Comparison of ENCODE assay signal across 11 mouse cellular contexts in genomic region chr11:97540604-97541003, GRCm38 (mm10). TPM values are rescaled to one million over a fixed set of nuclear protein-coding genes. Genes with fewer than 3 reads are reported as not detected.
DNase-seq lines count a peak whose midpoint lies in the region; TF ChIP-seq lines count a peak whose summit lies in the region.
"Had no signal": no experiment of that assay in that cellular context is flagged by ENCODE, and none has a peak within 500 bp of the region (broad histone marks: within the 10 kb centered on the region; RNA-seq: fewer than 3 reads in every experiment).

No protein-coding gene starts in this region.

- H3K27ac ChIP-seq in layer of hippocampus, adult 2 months = peak overlapping the region; percentile 88; the same call in 1 of the 2 replicates
- H3K27ac ChIP-seq in gastrocnemius, adult 2 months = no peak overlapping the region
- H3K27ac ChIP-seq: embryonic facial prominence, embryonic 13.5 days had no signal

- no peak overlapping the region for H3K4me3 ChIP-seq in layer of hippocampus, adult 2 months
- no peak overlapping the region for H3K4me3 ChIP-seq in gastrocnemius, adult 2 months
- H3K4me3 ChIP-seq: embryonic facial prominence, embryonic 13.5 days had no signal

- DNase-seq in layer of hippocampus, adult 2 months (ENCODE audit: low spot score in 2 of 2) = peak in 1 of 2 experiments; percentile 56
- DNase-seq in layer of hippocampus, adult 9-10 months (ENCODE audit: low spot score) = no peak
- DNase-seq in 416B (ENCODE audit: low read depth) = peak; percentile 32
- DNase-seq in Muller cell, postnatal 12 days (ENCODE audit: inconsistent ontology term) = peak; percentile 40
- DNase-seq in kidney, adult 9 months = peak; percentile 54
- no peak for DNase-seq in urinary bladder, postnatal 25 days (ENCODE audit: low spot score)
- no peak for DNase-seq in gastrocnemius, adult 2 months

- intact Hi-C loops in gastrocnemius, adult 2 months (cut with DNase I) = no loop called here

- TF ChIP-seq CTCF in layer of hippocampus, adult 2 months (conservative IDR thresholded peaks at IDR 0.05) = no peak
- no peak for TF ChIP-seq CTCF in gastrocnemius, adult 2 months (IDR thresholded peaks at IDR 0.05)

RNA-seq across cellular contexts. Expression of gene Srcin1, which starts 35.4 kb away (rescaled TPM):
- total RNA-seq in layer of hippocampus, adult 2 months (2021) = 100 to 1,000 TPM; 226 to 232 TPM
- total RNA-seq in gastrocnemius, adult 2 months (2021) = 1 to 10 TPM in 1 of 2 experiments, under 1 TPM in 1; 0.61 to 1.2 TPM
- total RNA-seq: granulocyte monocyte progenitor cell, adult 5-6 weeks had no signal

RNA-seq across cellular contexts. Expression of gene 4933428G20Rik, which starts 40.5 kb away (rescaled TPM):
- under 1 TPM in 1 of 2 experiments, not detected in 1; 0.25 TPM for total RNA-seq in layer of hippocampus, adult 2 months (2021)
- total RNA-seq in gastrocnemius, adult 2 months (2021) = not detected
- total RNA-seq: G1E; granulocyte monocyte progenitor cell, adult 5-6 weeks; liver, adult 2 months had no signal

Comparison
In these comparisons a context has a peak if more than half of its experiments do, and no peak if none do; other contexts are left out.
1. DNase-seq: peak in 416B (single experiment), Muller cell, postnatal 12 days (single experiment) and kidney, adult 9 months (single experiment); none in layer of hippocampus, adult 9-10 months (single experiment), urinary bladder, postnatal 25 days (single experiment) and gastrocnemius, adult 2 months (single experiment).
2. RNA of gene Srcin1, which starts 35.4 kb away (total RNA-seq): 226 to 232 TPM in layer of hippocampus, adult 2 months; 0.61 to 1.2 TPM in gastrocnemius, adult 2 months; every median in the first group is over 100 times any median in the second.